Mouse (Mus musculus) midbrain, postnatal 0 days (tissue): ENCODE data around the gene Fcnb. TPM values are rescaled to one million over a fixed set of nuclear protein-coding genes. Genes with fewer than 3 reads are reported as not detected.
A peak's percentile ranks its signal among the peaks of the same experiment; 100 is the strongest.

Source experiments
- ATAC-seq: fragments of 200-750 bp; cut with Nextera tagmentation; 2 replicates; pipeline ENCODE4 v1.8.0; 2017; ENCODE audit warnings: moderate number of reproducible peaks, mild to moderate bottlenecking, moderate TSS enrichment, moderate library complexity; ENCODE audit not compliant: low FRiP score
- DNase-seq: peaks from one replicate; pipeline ENCODE4 v3.0.0-alpha.2; 2015; ENCODE audit warnings: low spot score
- H3K27ac ChIP-seq: fragments of 300-500 bp; sonication (generic); 2 replicates; pipeline ENCODE4 v1.5.1; 2014; ENCODE audit warnings: low read depth, mild to moderate bottlenecking, low read length, mixed read lengths
- H3K27me3 ChIP-seq: fragments of 300-500 bp; sonication (generic); 2 replicates; pipeline ENCODE4 v1.6.1; 2014; ENCODE audit warnings: low read length, control low read depth, mixed read lengths; ENCODE audit not compliant: insufficient read depth
- H3K36me3 ChIP-seq: fragments of 300-500 bp; sonication (generic); 2 replicates; pipeline ENCODE4 v1.6.1; 2014; ENCODE audit warnings: low read length, control low read depth, mixed read lengths; ENCODE audit not compliant: insufficient read depth
- H3K4me1 ChIP-seq: fragments of 300-500 bp; sonication (generic); 2 replicates; pipeline ENCODE4 v1.6.1; 2014; ENCODE audit warnings: mild to moderate bottlenecking, control low read depth, antibody characterized with exemption, low read length, mixed read lengths; ENCODE audit not compliant: insufficient read depth
- H3K4me2 ChIP-seq: fragments of 300-500 bp; sonication (generic); 2 replicates; pipeline ENCODE4 v1.6.1; 2014; ENCODE audit warnings: low read depth, mild to moderate bottlenecking, low read length, mixed read lengths; ENCODE audit not compliant: poor library complexity, severe bottlenecking
- H3K4me3 ChIP-seq: fragments of 300-500 bp; sonication (generic); 2 replicates; pipeline ENCODE4 v1.5.1; 2014; ENCODE audit warnings: low read depth, mild to moderate bottlenecking, low read length, moderate library complexity
- H3K9ac ChIP-seq: fragments of 300-500 bp; sonication (generic); replicated peaks from 2 replicates; pipeline ENCODE4 v1.6.1; 2014; ENCODE audit warnings: mild to moderate bottlenecking, low read length, moderate library complexity, mixed read lengths; ENCODE audit not compliant: poor library complexity, severe bottlenecking
- H3K9me3 ChIP-seq: fragments of 300-500 bp; sonication (generic); 2 replicates; pipeline ENCODE4 v1.6.1; 2016; ENCODE audit warnings: low read length, control low read depth
- CTCF ChIP-seq: IDR thresholded peaks from 2 replicates; pipeline ENCODE4 v1.5.1; 2016; ENCODE audit warnings: antibody characterized with exemption, mild to moderate bottlenecking
- WGBS: fragments of 180-500 bp; shearing (Covaris S2); extraction: QIAGEN DNeasy Blood & Tissue Kit; methylation state at CpG from one replicate; pipeline ENCODE4 v1.1.7; 2014; 5-methylcytosine and 5-hydroxymethylcytosine counted together
- polyA plus RNA-seq: library from polyadenylated mRNA; unstranded; fragments of >200 nt; fragmentation: Nextera tagmentation; extraction: Ambion mirVana; gene quantifications from 2 replicates; pipeline ENCODE4 v1.2.1, GENCODE M21; 2015
- total RNA-seq: library from RNA; depleted of rRNA; stranded (reverse); fragments of >200 nt; gene quantifications from 2 replicates; pipeline ENCODE4 v1.2.3, GENCODE M21; 2014

Gene Fcnb
- total and polyA plus RNA-seq, 2 experiments from 2014 or later, result not detected

- Histone ChIP-seq H3K4me3 (no peak overlapping the region), H3K27ac (no peak overlapping the region), H3K9me3 (no peaks in the 10 kb centered on the region), H3K27me3 (no peaks in the 10 kb centered on the region), H3K9ac (no peak overlapping the region), H3K4me2 (no peak overlapping the region), H3K4me1 (peaks cover 8% of the 10 kb centered on the region), H3K36me3 (no peaks in the 10 kb centered on the region)
- no peak for TF ChIP-seq CTCF
- ATAC-seq, result no peak
- WGBS, result 94% methylated on average over 9 of the region's 9 CpGs
- no peak for DNase-seq
Observed at GRCm38 (mm10) chr2:28120342-28120741, 35.7 kb upstream of the Fcnb start.

GRCm38 (mm10) chr2:28118518-28119116 is 33.9 kb upstream of the Fcnb start:
- 30% methylated on average over 6 of the region's 6 CpGs for WGBS
- Histone ChIP-seq H3K4me1 (peaks cover 11% of the 10 kb centered on the region), H3K36me3 (no peaks in the 10 kb centered on the region), H3K9ac (no peak overlapping the region), H3K9me3 (no peaks in the 10 kb centered on the region), H3K4me2 (no peak overlapping the region), H3K27ac (0 out of 2 replicates have a peak overlapping the region, but pooled peaks have one; percentile 26), H3K4me3 (no peak overlapping the region), H3K27me3 (no peaks in the 10 kb centered on the region)
- TF ChIP-seq CTCF, result no peak
- ATAC-seq, result no peak
- DNase-seq, result no peak

GRCm38 (mm10) chr2:28117490-28118308 is 33.0 kb upstream of the Fcnb start:
- H3K4me1 ChIP-seq, result peaks cover 11% of the 10 kb centered on the region
- ATAC-seq (no peak; the same call in 1 of the 2 replicates), DNase-seq (peak; percentile 49)
- H3K27ac ChIP-seq, result peak overlapping the region; percentile 26; the same call in 1 of the 2 replicates
- H3K9me3 ChIP-seq, result no peaks in the 10 kb centered on the region
- no peak for TF ChIP-seq CTCF
- H3K4me2 ChIP-seq, result no peak overlapping the region
- 32% methylated on average over 11 of the region's 11 CpGs for WGBS
- no peak overlapping the region for H3K4me3 ChIP-seq
- no peaks in the 10 kb centered on the region for H3K36me3 ChIP-seq
- H3K9ac ChIP-seq, result no peak overlapping the region
- no peaks in the 10 kb centered on the region for H3K27me3 ChIP-seq

- TF ChIP-seq CTCF, result no peak
- Histone ChIP-seq H3K9me3 (no peaks in the 10 kb centered on the region), H3K4me1 (no peaks in the 10 kb centered on the region), H3K4me3 (no peak overlapping the region), H3K9ac (no peak overlapping the region), H3K27ac (no peak overlapping the region), H3K4me2 (no peak overlapping the region), H3K36me3 (no peaks in the 10 kb centered on the region), H3K27me3 (no peaks in the 10 kb centered on the region)
- WGBS, result 57% methylated on average over 5 of the region's 5 CpGs
- DNase-seq, result no peak
- ATAC-seq, result no peak
Observed at GRCm38 (mm10) chr2:28108763-28109162, 24.1 kb upstream of the Fcnb start.

GRCm38 (mm10) chr2:28106002-28106401 is 21.3 kb upstream of the Fcnb start:
- no peak overlapping the region for H3K4me2 ChIP-seq
- H3K9me3 ChIP-seq, result no peaks in the 10 kb centered on the region
- no peak for DNase-seq
- H3K4me3 ChIP-seq, result no peak overlapping the region
- H3K27me3 ChIP-seq, result no peaks in the 10 kb centered on the region
- no peaks in the 10 kb centered on the region for H3K36me3 ChIP-seq
- H3K27ac ChIP-seq, result no peak overlapping the region
- WGBS, result 73% methylated on average over 2 of the region's 2 CpGs
- ATAC-seq, result no peak
- no peak overlapping the region for H3K9ac ChIP-seq
- H3K4me1 ChIP-seq, result no peaks in the 10 kb centered on the region
- TF ChIP-seq CTCF, result peak; percentile 55

GRCm38 (mm10) chr2:28103653-28104052 is 19.0 kb upstream of the Fcnb start:
- peaks cover under 1% of the 10 kb centered on the region; the same call in 1 of the 2 replicates for H3K4me1 ChIP-seq
- no peak for ATAC-seq
- H3K4me3 ChIP-seq, result no peak overlapping the region
- TF ChIP-seq CTCF, result no peak; the same call in 1 of the 2 replicates
- H3K36me3 ChIP-seq, result no peaks in the 10 kb centered on the region
- no peak for DNase-seq
- no peak overlapping the region for H3K27ac ChIP-seq
- no peak overlapping the region for H3K9ac ChIP-seq
- no peak overlapping the region for H3K4me2 ChIP-seq
- 47% methylated on average over 2 of the region's 2 CpGs for WGBS
- no peaks in the 10 kb centered on the region for H3K27me3 ChIP-seq
- no peaks in the 10 kb centered on the region for H3K9me3 ChIP-seq
